Mouse (Mus musculus): ENCODE measurements around the gene Dppa2.
A peak's percentile ranks its signal among the peaks of the same experiment; 100 is the strongest.
"Not testable (repeated sequence)": the region's sequence is repeated elsewhere in the genome, so short reads cannot be mapped to it uniquely, and the experiment has no call there.

The Dppa2 gene

GRCm38 (mm10) chr16:48303509-48303908 is at the start of gene Dppa2:
Gene Dppa2, plus strand, starts transcription at chr16:48303908.
- peak; percentile 51 for DNase-seq (ENCODE audit: extremely low read depth, insufficient read length, low spot score)

GRCm38 (mm10) chr16:48254584-48254983 is 49.1 kb upstream of the Dppa2 start:
- DNase-seq (ENCODE audit: extremely low read depth, insufficient read length, low spot score) = no peak

GRCm38 (mm10) chr16:48259519-48259918 is 44.2 kb upstream of the Dppa2 start:
- no peak for DNase-seq (ENCODE audit: extremely low read depth, insufficient read length, low spot score)

GRCm38 (mm10) chr16:48262901-48263300 is 40.8 kb upstream of the Dppa2 start:
- DNase-seq (ENCODE audit: extremely low read depth, insufficient read length, low spot score) = no peak

- no peak for DNase-seq (ENCODE audit: extremely low read depth, insufficient read length, low spot score)
Observed at GRCm38 (mm10) chr16:48265856-48266255, 37.9 kb upstream of the Dppa2 start.

- no peak for DNase-seq (ENCODE audit: extremely low read depth, insufficient read length, low spot score)
Observed at GRCm38 (mm10) chr16:48276940-48277339, 26.8 kb upstream of the Dppa2 start.

GRCm38 (mm10) chr16:48280883-48281282 is 22.8 kb upstream of the Dppa2 start:
- DNase-seq (ENCODE audit: extremely low read depth, insufficient read length, low spot score) = no peak

- DNase-seq (ENCODE audit: extremely low read depth, insufficient read length, low spot score) = no peak
Observed at GRCm38 (mm10) chr16:48282801-48283200, 20.9 kb upstream of the Dppa2 start.

GRCm38 (mm10) chr16:48283517-48283916 is 20.2 kb upstream of the Dppa2 start, which contains the start of gene Dppa4:
Gene Dppa4, plus strand, starts transcription at chr16:48283733.
- no peak for DNase-seq (ENCODE audit: extremely low read depth, insufficient read length, low spot score)

- no peak for DNase-seq (ENCODE audit: extremely low read depth, insufficient read length, low spot score)
Observed at GRCm38 (mm10) chr16:48285517-48285916, 18.2 kb upstream of the Dppa2 start.

- no peak for DNase-seq (ENCODE audit: extremely low read depth, insufficient read length, low spot score)
Observed at GRCm38 (mm10) chr16:48297384-48298136, 6.1 kb upstream of the Dppa2 start.

- DNase-seq (ENCODE audit: extremely low read depth, insufficient read length, low spot score) = no peak
Observed at GRCm38 (mm10) chr16:48299884-48300283, 3.8 kb upstream of the Dppa2 start.

- DNase-seq (ENCODE audit: extremely low read depth, insufficient read length, low spot score) = no peak
Observed at GRCm38 (mm10) chr16:48303983-48304382, 275 bp downstream of the Dppa2 start.

GRCm38 (mm10) chr16:48308916-48309315 is 5.2 kb downstream of the Dppa2 start:
- DNase-seq (ENCODE audit: extremely low read depth, insufficient read length, low spot score) = not testable (repeated sequence)

GRCm38 (mm10) chr16:48309912-48310630 is 6.4 kb downstream of the Dppa2 start:
- DNase-seq (ENCODE audit: extremely low read depth, insufficient read length, low spot score) = peak; percentile 22

GRCm38 (mm10) chr16:48315294-48315693 is 11.6 kb downstream of the Dppa2 start:
- DNase-seq (ENCODE audit: extremely low read depth, insufficient read length, low spot score) = no peak

GRCm38 (mm10) chr16:48320781-48321180 is 17.1 kb downstream of the Dppa2 start:
- DNase-seq (ENCODE audit: extremely low read depth, insufficient read length, low spot score) = no peak

GRCm38 (mm10) chr16:48323133-48323532 is 19.4 kb downstream of the Dppa2 start:
- no peak for DNase-seq (ENCODE audit: extremely low read depth, insufficient read length, low spot score)

- DNase-seq (ENCODE audit: extremely low read depth, insufficient read length, low spot score) = no peak
Observed at GRCm38 (mm10) chr16:48323602-48324345, 20.1 kb downstream of the Dppa2 start.

- no peak for DNase-seq (ENCODE audit: extremely low read depth, insufficient read length, low spot score)
Observed at GRCm38 (mm10) chr16:48326903-48327302, 23.2 kb downstream of the Dppa2 start.

- DNase-seq (ENCODE audit: extremely low read depth, insufficient read length, low spot score) = no peak
Observed at GRCm38 (mm10) chr16:48328420-48328819, 24.7 kb downstream of the Dppa2 start.
